Mouse (Mus musculus) MEL (cell line): ENCODE measurements around the gene Itgae.

Source experiments
- CTCF ChIP-seq, 3 experiments: IDR thresholded peaks in 2 of 3; conservative IDR thresholded peaks in 1 of 3; 2 replicates each; pipeline ENCODE4 v1.5.1; 2011 to 2012; ENCODE audit warnings: low read length in 3 of 3, low read depth in 2 of 3, mild to moderate bottlenecking in 2 of 3, improper control_type of control experiment in 1 of 3, inconsistent platforms in 1 of 3, mixed read lengths in 1 of 3, moderate library complexity in 1 of 3; ENCODE audit not compliant: control insufficient read depth in 1 of 3, insufficient read depth in 1 of 3, poor library complexity in 1 of 3, severe bottlenecking in 1 of 3
- GATA1 ChIP-seq: IDR thresholded peaks from 2 replicates; pipeline ENCODE4 v1.6.1; 2011; ENCODE audit warnings: low read depth, low read length, improper control_type of control experiment
- POLR2A ChIP-seq, 2 experiments: IDR thresholded peaks; 2 replicates each; pipeline ENCODE4 v1.6.1; 2011 to 2012; ENCODE audit warnings: low read length in 2 of 2, mild to moderate bottlenecking in 2 of 2, control low read depth in 1 of 2, improper control_type of control experiment in 1 of 2, low read depth in 1 of 2, moderate library complexity in 1 of 2; ENCODE audit not compliant: control insufficient read depth in 1 of 2, insufficient read depth in 1 of 2, poor library complexity in 1 of 2
- RAD21 ChIP-seq: IDR thresholded peaks from 2 replicates; pipeline ENCODE4 v1.6.1; 2011; ENCODE audit warnings: mild to moderate bottlenecking, low read depth, low read length, improper control_type of control experiment
- UBTF ChIP-seq: IDR thresholded peaks from 2 replicates; pipeline ENCODE4 v1.6.1; 2012; ENCODE audit warnings: low read depth, mild to moderate bottlenecking, inconsistent platforms, low read length, improper control_type of control experiment, moderate library complexity, borderline replicate concordance; ENCODE audit not compliant: insufficient read depth
- ZC3H11A ChIP-seq: IDR thresholded peaks from 2 replicates; pipeline ENCODE4 v1.6.1; 2012; ENCODE audit warnings: low read depth, mild to moderate bottlenecking, inconsistent platforms, low read length, improper control_type of control experiment

DNA sequence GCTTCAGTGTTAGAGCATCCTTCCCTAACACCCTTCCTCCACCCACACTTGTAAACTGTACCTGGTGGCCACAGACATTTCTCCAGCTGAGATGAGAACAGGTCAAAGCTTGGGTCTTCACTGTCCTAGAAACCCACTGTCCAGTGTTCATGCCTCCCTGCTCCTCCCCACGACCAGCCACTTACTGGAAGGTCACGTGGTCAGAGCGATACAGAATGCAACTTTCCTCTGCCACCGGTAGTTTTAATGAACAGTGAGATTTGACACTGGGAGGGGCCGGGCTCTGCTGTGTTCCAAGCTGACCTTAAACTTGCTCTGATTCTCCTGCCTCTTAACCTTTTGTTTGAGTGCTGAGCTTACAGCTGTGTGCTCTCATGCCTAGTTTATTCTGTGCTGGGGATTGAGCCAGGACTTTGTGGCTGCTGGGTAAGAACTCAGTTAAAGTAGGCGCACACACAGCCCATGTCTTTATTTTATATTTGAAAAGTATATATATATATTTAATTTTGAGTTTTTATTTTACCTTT is 46.1 kb upstream of the Itgae start:
- TF ChIP-seq POLR2A (IDR thresholded peaks at IDR 0.05; ENCODE audit: control insufficient read depth in 1 of 2, insufficient read depth in 1 of 2, low read depth in 1 of 2, low read length in 2 of 2, poor library complexity in 1 of 2) (no peak), ZC3H11A (no peak), RAD21 (no peak), UBTF (no peak), CTCF (IDR thresholded peaks at IDR 0.05 in 2 of 3, conservative IDR thresholded peaks at IDR 0.05 in 1 of 3; ENCODE audit: control insufficient read depth in 1 of 3, insufficient read depth in 1 of 3, low read depth in 2 of 3, low read length in 3 of 3, poor library complexity in 1 of 3, severe bottlenecking in 1 of 3) (no peak), GATA1 (no peak)
